Mouse (Mus musculus) adrenal gland, postnatal 25 days (tissue): ENCODE data around the gene Sipa1l3. TPM values are rescaled to one million over a fixed set of nuclear protein-coding genes. Genes with fewer than 3 reads are reported as not detected.
A peak's percentile ranks its signal among the peaks of the same experiment; 100 is the strongest.

ENCODE experiments used
- DNase-seq: peaks from one replicate; pipeline ENCODE4 v3.0.0; 2021; ENCODE audit warnings: mixed read lengths
- total RNA-seq: library from RNA; stranded (reverse); gene quantifications from 2 replicates; pipeline ENCODE4 v1.2.3, GENCODE M21; 2021

Gene Sipa1l3
- total RNA-seq, 1 experiment from 2014 or later = 36.3 TPM

GRCm38 (mm10) chr7:29444070-29444469 lies 74.4 kb downstream of the Sipa1l3 start:
- DNase-seq = no peak

GRCm38 (mm10) chr7:29441793-29442192 lies 76.6 kb downstream of the Sipa1l3 start:
- no peak for DNase-seq

GRCm38 (mm10) chr7:29441151-29441550 lies 77.3 kb downstream of the Sipa1l3 start:
- DNase-seq = no peak

- no peak for DNase-seq
These were observed 79.7 kb downstream of the Sipa1l3 start for GRCm38 (mm10) chr7:29438655-29439282.

GRCm38 (mm10) chr7:29438204-29438603 lies 80.2 kb downstream of the Sipa1l3 start:
- peak; percentile 47 for DNase-seq

GRCm38 (mm10) chr7:29437072-29437471 lies 81.4 kb downstream of the Sipa1l3 start:
- no peak for DNase-seq

GRCm38 (mm10) chr7:29434313-29435035 lies 84.0 kb downstream of the Sipa1l3 start:
- DNase-seq = no peak

GRCm38 (mm10) chr7:29433725-29434124 lies 84.7 kb downstream of the Sipa1l3 start:
- no peak for DNase-seq

GRCm38 (mm10) chr7:29432947-29433553 lies 85.4 kb downstream of the Sipa1l3 start:
- no peak for DNase-seq

- no peak for DNase-seq
These were observed 86.1 kb downstream of the Sipa1l3 start for GRCm38 (mm10) chr7:29432180-29432946.

GRCm38 (mm10) chr7:29430739-29431211 lies 87.7 kb downstream of the Sipa1l3 start:
- no peak for DNase-seq

GRCm38 (mm10) chr7:29426056-29426455 lies 92.4 kb downstream of the Sipa1l3 start:
- DNase-seq = no peak

- no peak for DNase-seq
These were observed 93.0 kb downstream of the Sipa1l3 start for GRCm38 (mm10) chr7:29425413-29425827.

GRCm38 (mm10) chr7:29424690-29425089 lies 93.8 kb downstream of the Sipa1l3 start:
- DNase-seq = no peak

- no peak for DNase-seq
These were observed 96.6 kb downstream of the Sipa1l3 start for GRCm38 (mm10) chr7:29421909-29422244.

GRCm38 (mm10) chr7:29421240-29421908 lies 97.1 kb downstream of the Sipa1l3 start:
- no peak for DNase-seq

- no peak for DNase-seq
These were observed 98.6 kb downstream of the Sipa1l3 start for GRCm38 (mm10) chr7:29419836-29420235.

GRCm38 (mm10) chr7:29418231-29418630 lies 100.2 kb downstream of the Sipa1l3 start:
- no peak for DNase-seq

GRCm38 (mm10) chr7:29417332-29418069 lies 100.9 kb downstream of the Sipa1l3 start:
- DNase-seq = no peak

- no peak for DNase-seq
These were observed 101.5 kb downstream of the Sipa1l3 start for GRCm38 (mm10) chr7:29416906-29417305.

- DNase-seq = no peak
These were observed 106.4 kb downstream of the Sipa1l3 start for GRCm38 (mm10) chr7:29411838-29412580.
